ENCODE assay signal across 13 mouse cellular contexts in the genomic region with DNA sequence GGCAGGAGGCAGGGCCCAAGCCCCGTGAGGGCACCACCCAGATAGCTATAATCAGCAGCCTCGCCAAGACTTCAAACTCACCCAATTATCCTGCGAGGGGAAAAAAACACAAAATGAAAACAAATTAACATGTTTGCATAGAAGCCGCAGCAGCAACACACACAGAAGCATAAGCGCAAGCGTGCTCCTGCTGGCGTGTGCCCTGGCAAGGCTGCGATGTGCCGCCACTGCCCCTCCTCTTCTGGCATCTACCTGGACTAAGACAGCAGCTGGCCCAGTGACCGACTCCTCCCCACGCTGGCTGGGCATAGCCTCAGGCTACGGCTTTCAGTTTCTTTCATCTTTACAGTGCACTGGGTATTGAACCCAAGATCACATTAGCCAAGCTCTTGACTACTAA. TPM values are rescaled to one million over a fixed set of nuclear protein-coding genes. Genes with fewer than 3 reads are reported as not detected.
DNase-seq lines count a peak whose midpoint lies in the region; ATAC-seq and TF ChIP-seq lines count a peak whose summit lies in the region.
"Had no signal": no experiment of that assay in that cellular context is flagged by ENCODE, and none has a peak within 500 bp of the region (broad histone marks: within the 10 kb centered on the region; RNA-seq: fewer than 3 reads in every experiment).

No protein-coding gene starts in this region.

- H3K27me3 ChIP-seq in lung, embryonic 16.5 days (ENCODE audit: control insufficient read depth, insufficient read depth, low read depth, low read length) = no peaks in the 10 kb centered on the region
- H3K27me3 ChIP-seq in intestine, postnatal 0 days (replicated peaks; ENCODE audit: control insufficient read depth, insufficient read depth, low read length) = no peaks in the 10 kb centered on the region
- H3K27me3 ChIP-seq: kidney, embryonic 15.5 days had no signal

- peaks cover 27% of the 10 kb centered on the region for H3K4me1 ChIP-seq in lung, embryonic 16.5 days (replicated peaks; ENCODE audit: control insufficient read depth, insufficient read depth, low read length)
- no peaks in the 10 kb centered on the region; the same call in 1 of the 2 replicates for H3K4me1 ChIP-seq in intestine, postnatal 0 days (replicated peaks; ENCODE audit: control insufficient read depth, insufficient read depth, low read length)

- no peak overlapping the region for H3K9ac ChIP-seq in lung, embryonic 16.5 days (ENCODE audit: low read length)
- no peak overlapping the region for H3K9ac ChIP-seq in intestine, postnatal 0 days (ENCODE audit: low read depth, low read length)
- H3K9ac ChIP-seq: kidney, embryonic 15.5 days had no signal

- ATAC-seq in lung, embryonic 16.5 days (ENCODE audit: low read depth) = no peak
- ATAC-seq in intestine, postnatal 0 days = no peak

- intact Hi-C loops in gastrocnemius, adult 2 months (cut with DNase I) = no loop called here

- no peaks in the 10 kb centered on the region for H3K36me3 ChIP-seq in lung, embryonic 16.5 days (ENCODE audit: control insufficient read depth, insufficient read depth, low read length)
- H3K36me3 ChIP-seq in intestine, postnatal 0 days (ENCODE audit: control insufficient read depth, insufficient read depth) = no peaks in the 10 kb centered on the region

- TF ChIP-seq CTCF in gastrocnemius, adult 2 months (IDR thresholded peaks at IDR 0.05) = no peak
- TF ChIP-seq CTCF in intestine, postnatal 0 days (IDR thresholded peaks at IDR 0.05; ENCODE audit: low read depth) = no peak

- WGBS in lung, embryonic 16.5 days = 59% methylated on average over 12 of the region's 12 CpGs
- WGBS in intestine, postnatal 0 days = 78% methylated on average over 12 of the region's 12 CpGs

- H3K4me3 ChIP-seq in lung, embryonic 16.5 days (ENCODE audit: low read length) = no peak overlapping the region
- peak overlapping the region; percentile 32 for H3K4me3 ChIP-seq in gastrocnemius, adult 2 months
- no peak overlapping the region for H3K4me3 ChIP-seq in intestine, postnatal 0 days (ENCODE audit: low read depth, low read length)
- H3K4me3 ChIP-seq: kidney, embryonic 15.5 days had no signal

- no peak overlapping the region for H3K4me2 ChIP-seq in lung, embryonic 16.5 days (ENCODE audit: low read depth, low read length)
- H3K4me2 ChIP-seq in intestine, postnatal 0 days (replicated peaks; ENCODE audit: low read depth) = no peak overlapping the region
- H3K4me2 ChIP-seq: kidney, embryonic 15.5 days; liver, embryonic 11.5 days had no signal

- 0 out of 2 replicates have a peak overlapping the region, but pooled peaks have one; percentile 32 for H3K27ac ChIP-seq in lung, embryonic 16.5 days (ENCODE audit: low read length)
- H3K27ac ChIP-seq in gastrocnemius, adult 2 months = no peak overlapping the region
- H3K27ac ChIP-seq in intestine, postnatal 0 days (ENCODE audit: low read depth, low read length) = no peak overlapping the region
- H3K27ac ChIP-seq: kidney, embryonic 15.5 days had no signal

- DNase-seq in adrenal gland, postnatal 14 days = peak; percentile 72
- DNase-seq in adrenal gland, adult 18-20 months (ENCODE audit: low spot score in 2 of 2) = no peak
- no peak for DNase-seq in lung, postnatal 36 days
- peak; percentile 84 for DNase-seq in gastrocnemius, adult 2 months
- peak; percentile 32 for DNase-seq in lung, postnatal 25 days (ENCODE audit: low spot score)
- no peak for DNase-seq in right cerebral cortex, adult 18-20 months
- DNase-seq: layer of hippocampus, postnatal 36 days; right cerebral cortex, postnatal 14 days; thymus, postnatal 36 days had no signal

- no peaks in the 10 kb centered on the region for H3K9me3 ChIP-seq in lung, embryonic 16.5 days (ENCODE audit: control insufficient read depth, low read length)
- no peaks in the 10 kb centered on the region for H3K9me3 ChIP-seq in intestine, postnatal 0 days (ENCODE audit: control insufficient read depth)
- H3K9me3 ChIP-seq: kidney, embryonic 15.5 days had no signal

RNA-seq across cellular contexts. Expression of gene Fam222a, which starts 13.7 kb away (rescaled TPM):
- total RNA-seq in adrenal gland, postnatal 14 days (2021) = 55.8 and 77.0 TPM in 2 replicates
- 10 to 100 TPM; 62.7 to 76.0 TPM for total RNA-seq in adrenal gland, adult 18-20 months (2021)
- polyA plus RNA-seq in lung, embryonic 16.5 days (2015; fragmentation: Nextera tagmentation; extraction: Ambion mirVana) = 2.2 and 2.3 TPM in 2 replicates
- 1 to 10 TPM in 1 of 2 experiments, under 1 TPM in 1; 0.18 to 1.1 TPM for total RNA-seq in gastrocnemius, adult 2 months (2021)
- 2.3 and 3.2 TPM in 2 replicates for polyA plus RNA-seq in intestine, postnatal 0 days (2015; fragmentation: Nextera tagmentation; extraction: Ambion mirVana)

Comparison
In these comparisons a context has a peak if more than half of its experiments do, and no peak if none do; other contexts are left out.
1. DNase-seq: peak in adrenal gland, postnatal 14 days (single experiment), gastrocnemius, adult 2 months (single experiment) and lung, postnatal 25 days (single experiment); none in adrenal gland, adult 18-20 months (0 of 2), lung, postnatal 36 days (single experiment) and right cerebral cortex, adult 18-20 months (single experiment).
2. RNA of gene Fam222a, which starts 13.7 kb away (total RNA-seq): 55.8 to 77.0 TPM in adrenal gland, postnatal 14 days and 62.7 to 76.0 TPM in adrenal gland, adult 18-20 months; 0.18 to 1.1 TPM in gastrocnemius, adult 2 months; every median in the first group is over 10 times any median in the second.